Mouse (Mus musculus): ENCODE measurements around the gene Armc12.

GRCm38 (mm10) chr17:28524831-28525430 lies 5.7 kb upstream of the Armc12 start:
- TF ChIP-seq CTCF (IDR thresholded peaks at IDR 0.05; ENCODE audit: low read depth): peak; percentile 43
- TF ChIP-seq EP300 (optimal IDR thresholded peaks at IDR 0.05): no peak

All from stomach, postnatal 0 days (tissue).